Mouse (Mus musculus) bone marrow macrophage, adult 2 months (primary cell): ENCODE results near the gene Ina. TPM values are rescaled to one million over a fixed set of nuclear protein-coding genes. Genes with fewer than 3 reads are reported as not detected.
"Not testable (repeated sequence)": the region's sequence is repeated elsewhere in the genome, so short reads cannot be mapped to it uniquely, and the experiment has no call there.

ENCODE experiments used
- H3K27ac ChIP-seq: 2 replicates; pipeline ENCODE4 v1.5.1; 2012; ENCODE audit warnings: low read depth, low read length; ENCODE audit not compliant: insufficient read depth
- H3K4me1 ChIP-seq: 2 replicates; pipeline ENCODE4 v1.6.1; 2012; ENCODE audit warnings: low read length; ENCODE audit not compliant: control insufficient read depth, insufficient read depth
- H3K4me3 ChIP-seq: 2 replicates; pipeline ENCODE4 v1.5.1; 2012; ENCODE audit warnings: mild to moderate bottlenecking, low read length, moderate library complexity; ENCODE audit not compliant: insufficient read depth
- CTCF ChIP-seq: IDR thresholded peaks from 2 replicates; pipeline ENCODE4 v1.5.1; 2012; ENCODE audit warnings: low read depth, mild to moderate bottlenecking, low read length, moderate library complexity
- POLR2A ChIP-seq: IDR thresholded peaks from 2 replicates; pipeline ENCODE4 v1.6.1; 2012; ENCODE audit warnings: mild to moderate bottlenecking, low read depth, low read length, borderline replicate concordance
- polyA plus RNA-seq: library from polyadenylated mRNA; stranded (reverse); fragments of >200 nt; gene quantifications from 2 replicates; pipeline ENCODE4 v1.2.4, GENCODE M21; 2012; ENCODE audit not compliant: missing spikeins, insufficient read depth, insufficient read length

Gene Ina
- polyA plus RNA-seq, 1 experiment = not detected

GRCm38 (mm10) chr19:46984726-46985622 lies 29.5 kb upstream of the Ina start:
- Histone ChIP-seq H3K27ac (peak overlapping the region; percentile 29; the same call in 1 of the 2 replicates), H3K4me1 (peaks cover 50% of the 10 kb centered on the region), H3K4me3 (no peak overlapping the region)
- TF ChIP-seq POLR2A (no peak), CTCF (no peak)

- peak overlapping the region; percentile 24; the same call in 1 of the 2 replicates for H3K4me3 ChIP-seq
- H3K27ac ChIP-seq = peak overlapping the region; percentile 73
- H3K4me1 ChIP-seq = peaks cover 52% of the 10 kb centered on the region
- TF ChIP-seq POLR2A = no peak
- TF ChIP-seq CTCF = no peak
Observed at GRCm38 (mm10) chr19:46987646-46988045, 26.9 kb upstream of the Ina start.

- H3K4me3 ChIP-seq = peak overlapping the region; percentile 24
- H3K27ac ChIP-seq = peak overlapping the region; percentile 73
- TF ChIP-seq POLR2A = no peak
- TF ChIP-seq CTCF = no peak
- H3K4me1 ChIP-seq = peaks cover 50% of the 10 kb centered on the region
Observed at GRCm38 (mm10) chr19:46988231-46989087, 26.0 kb upstream of the Ina start.

GRCm38 (mm10) chr19:46989479-46990152 lies 24.9 kb upstream of the Ina start:
- TF ChIP-seq POLR2A = no peak
- no peak for TF ChIP-seq CTCF
- H3K4me1 ChIP-seq = peaks cover 40% of the 10 kb centered on the region
- no peak overlapping the region for H3K27ac ChIP-seq

GRCm38 (mm10) chr19:46990153-46990518 lies 24.4 kb upstream of the Ina start:
- Histone ChIP-seq H3K27ac (no peak overlapping the region), H3K4me3 (no peak overlapping the region), H3K4me1 (peaks cover 35% of the 10 kb centered on the region)
- no peak for TF ChIP-seq POLR2A
- no peak for TF ChIP-seq CTCF

More at GRCm38 (mm10) chr19:46989479-46990152, 24.9 kb upstream of the Ina start:
- no peak overlapping the region for H3K4me3 ChIP-seq

GRCm38 (mm10) chr19:46990625-46991024 lies 23.9 kb upstream of the Ina start:
- H3K4me1 ChIP-seq = peaks cover 30% of the 10 kb centered on the region
- H3K4me3 ChIP-seq, H3K27ac ChIP-seq: not testable (repeated sequence)

GRCm38 (mm10) chr19:46991145-46991544 lies 23.4 kb upstream of the Ina start:
- Histone ChIP-seq H3K27ac (no peak overlapping the region), H3K4me3 (no peak overlapping the region), H3K4me1 (peaks cover 29% of the 10 kb centered on the region)
- TF ChIP-seq CTCF (peak; percentile 83), POLR2A (no peak)

- H3K27ac ChIP-seq, H3K4me3 ChIP-seq: not testable (repeated sequence)
- peaks cover 33% of the 10 kb centered on the region for H3K4me1 ChIP-seq
Observed at GRCm38 (mm10) chr19:46992329-46992728, 22.2 kb upstream of the Ina start.

GRCm38 (mm10) chr19:46996095-46996494 lies 18.4 kb upstream of the Ina start:
- no peak overlapping the region for H3K4me3 ChIP-seq
- peaks cover 13% of the 10 kb centered on the region for H3K4me1 ChIP-seq
- H3K27ac ChIP-seq = no peak overlapping the region
- TF ChIP-seq POLR2A = no peak

- Histone ChIP-seq H3K27ac (no peak overlapping the region), H3K4me3 (no peak overlapping the region), H3K4me1 (peaks cover 15% of the 10 kb centered on the region)
- TF ChIP-seq POLR2A = no peak
- TF ChIP-seq CTCF = no peak
Observed at GRCm38 (mm10) chr19:46998168-46998870, 16.2 kb upstream of the Ina start.
